Mouse (Mus musculus) heart, embryonic 12.5 days (tissue): ENCODE measurements around the gene Smoc1. TPM values are rescaled to one million over a fixed set of nuclear protein-coding genes. Genes with fewer than 3 reads are reported as not detected.
A peak's percentile ranks its signal among the peaks of the same experiment; 100 is the strongest.

ENCODE experiments used
- ATAC-seq: fragments of 200-750 bp; cut with Nextera tagmentation; 2 replicates; pipeline ENCODE4 v1.8.0; 2017; ENCODE audit warnings: moderate TSS enrichment, moderate library complexity; ENCODE audit not compliant: insufficient number of reproducible peaks, low FRiP score
- H3K27ac ChIP-seq: fragments of 300-500 bp; sonication (generic); 2 replicates; pipeline ENCODE4 v1.5.1; 2016; ENCODE audit warnings: mild to moderate bottlenecking, moderate library complexity; ENCODE audit not compliant: poor library complexity, severe bottlenecking
- H3K27me3 ChIP-seq: fragments of 300-500 bp; sonication (generic); replicated peaks from 2 replicates; pipeline ENCODE4 v1.6.1; 2016; ENCODE audit warnings: mild to moderate bottlenecking, moderate library complexity
- H3K36me3 ChIP-seq: fragments of 300-500 bp; sonication (generic); 2 replicates; pipeline ENCODE4 v1.6.1; 2016; ENCODE audit warnings: mild to moderate bottlenecking, moderate library complexity
- H3K4me1 ChIP-seq: fragments of 300-500 bp; sonication (generic); replicated peaks from 2 replicates; pipeline ENCODE4 v1.6.1; 2016; ENCODE audit warnings: mild to moderate bottlenecking
- H3K4me2 ChIP-seq: fragments of 300-500 bp; sonication (generic); 2 replicates; pipeline ENCODE4 v1.6.1; 2016; ENCODE audit warnings: mild to moderate bottlenecking, moderate library complexity
- H3K4me3 ChIP-seq: fragments of 300-500 bp; sonication (generic); 2 replicates; pipeline ENCODE4 v1.5.1; 2016; ENCODE audit warnings: mild to moderate bottlenecking
- H3K9ac ChIP-seq: fragments of 300-500 bp; sonication (generic); 2 replicates; pipeline ENCODE4 v1.6.1; 2016; ENCODE audit warnings: mild to moderate bottlenecking, moderate library complexity
- H3K9me3 ChIP-seq: fragments of 300-500 bp; sonication (generic); replicated peaks from 2 replicates; pipeline ENCODE4 v1.6.1; 2016; ENCODE audit warnings: mild to moderate bottlenecking, moderate library complexity
- WGBS: fragments of 180-500 bp; shearing (Covaris S2); methylation state at CpG from one replicate; pipeline ENCODE4 v1.1.7; 2016; 5-methylcytosine and 5-hydroxymethylcytosine counted together
- polyA plus RNA-seq: library from polyadenylated mRNA; unstranded; fragments of >200 nt; fragmentation: Nextera tagmentation; extraction: Ambion mirVana; gene quantifications from 2 replicates; pipeline ENCODE4 v1.2.1, GENCODE M21; 2016

Gene Smoc1
- polyA plus RNA-seq, 1 experiment from 2014 or later: 5.8 TPM

DNA sequence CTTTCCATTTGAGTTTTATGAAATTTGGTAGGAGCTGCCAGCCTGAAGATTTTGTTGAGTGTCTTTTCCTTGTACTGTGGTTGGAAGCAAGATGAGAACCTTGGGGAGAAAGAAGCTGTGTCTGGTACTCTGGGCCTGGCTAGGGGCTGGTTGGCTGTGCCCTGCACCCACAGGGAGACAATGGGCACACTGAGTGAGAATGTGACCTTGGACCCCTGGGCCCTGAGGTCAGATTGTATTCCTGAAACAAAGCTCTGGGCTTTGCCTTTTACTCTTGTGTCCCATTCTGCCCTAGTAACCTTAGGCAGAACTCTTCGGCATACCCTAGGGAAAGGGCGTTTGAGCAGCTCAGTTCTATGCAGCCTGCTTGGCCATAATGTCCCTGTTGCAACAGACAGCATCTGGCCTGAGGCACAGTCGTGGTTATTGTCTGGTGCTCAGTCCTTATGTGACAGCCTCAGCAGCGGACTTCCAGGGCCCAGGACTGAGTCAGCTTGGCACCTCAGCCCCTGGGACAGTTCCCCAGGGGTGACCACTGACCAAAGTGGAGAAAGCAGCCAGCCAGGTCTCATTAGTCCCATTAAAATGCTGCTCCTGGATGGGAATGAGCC is 106.6 kb downstream of the Smoc1 start:
- Histone ChIP-seq H3K4me2 (no peak overlapping the region), H3K4me3 (no peak overlapping the region), H3K27ac (no peak overlapping the region), H3K36me3 (no peaks in the 10 kb centered on the region), H3K27me3 (no peaks in the 10 kb centered on the region), H3K4me1 (no peaks in the 10 kb centered on the region), H3K9ac (no peak overlapping the region), H3K9me3 (no peaks in the 10 kb centered on the region)
- ATAC-seq: no peak
- 61% methylated on average over 4 of the region's 4 CpGs for WGBS

DNA sequence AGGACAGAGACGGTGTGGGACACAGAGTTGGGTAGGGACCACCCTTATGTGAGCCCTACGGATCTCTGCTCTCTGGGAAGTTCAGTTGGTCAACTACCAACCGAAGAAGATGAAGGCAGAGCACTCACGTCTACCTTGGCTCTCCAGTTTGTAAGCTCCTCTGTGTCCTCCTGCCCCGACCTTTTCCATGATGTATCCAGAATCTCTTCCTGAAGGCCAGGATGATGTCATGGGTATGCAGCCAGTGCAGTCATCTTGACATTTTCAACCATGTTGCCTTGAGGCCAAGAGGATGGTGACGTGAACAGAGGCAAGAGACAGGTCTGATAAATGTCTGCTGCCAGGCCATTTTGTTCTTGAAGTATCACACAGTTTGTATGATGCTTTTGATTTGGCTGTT is 111.6 kb downstream of the Smoc1 start:
- no peaks in the 10 kb centered on the region for H3K36me3 ChIP-seq
- no peaks in the 10 kb centered on the region for H3K27me3 ChIP-seq
- H3K9ac ChIP-seq: no peak overlapping the region
- WGBS: 66% methylated on average over 6 of the region's 6 CpGs
- peaks cover 7% of the 10 kb centered on the region; the same call in 1 of the 2 replicates for H3K4me1 ChIP-seq
- H3K4me3 ChIP-seq: no peak overlapping the region
- no peak overlapping the region for H3K4me2 ChIP-seq
- H3K9me3 ChIP-seq: no peaks in the 10 kb centered on the region
- H3K27ac ChIP-seq: no peak overlapping the region
- no peak for ATAC-seq

DNA sequence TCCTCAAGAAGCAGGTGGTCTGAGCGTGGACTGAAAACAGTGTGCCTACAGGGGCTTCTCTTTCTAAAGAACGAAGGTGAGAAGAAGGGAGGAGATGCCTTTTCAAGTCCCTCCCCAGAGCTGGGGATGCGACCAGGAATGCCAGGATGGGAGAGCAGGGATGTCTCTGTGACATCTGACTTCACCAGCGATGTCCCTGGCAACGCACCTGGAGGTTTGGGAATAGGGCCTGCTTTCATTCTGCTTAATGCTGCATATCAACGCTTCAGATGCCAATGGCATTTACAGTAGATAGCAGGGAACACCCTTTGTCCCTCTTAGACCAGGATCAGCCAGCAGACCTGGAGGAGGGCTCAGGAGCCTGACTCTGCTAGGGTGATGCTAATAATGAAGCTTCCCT is 112.9 kb downstream of the Smoc1 start:
- Histone ChIP-seq H3K27ac (no peak overlapping the region), H3K9ac (no peak overlapping the region), H3K4me1 (peaks cover 13% of the 10 kb centered on the region; the same call in 1 of the 2 replicates), H3K27me3 (no peaks in the 10 kb centered on the region), H3K4me2 (no peak overlapping the region), H3K36me3 (no peaks in the 10 kb centered on the region), H3K9me3 (no peaks in the 10 kb centered on the region), H3K4me3 (no peak overlapping the region)
- ATAC-seq: no peak
- 75% methylated on average over 6 of the region's 6 CpGs for whole genome bisulfite sequencing

DNA sequence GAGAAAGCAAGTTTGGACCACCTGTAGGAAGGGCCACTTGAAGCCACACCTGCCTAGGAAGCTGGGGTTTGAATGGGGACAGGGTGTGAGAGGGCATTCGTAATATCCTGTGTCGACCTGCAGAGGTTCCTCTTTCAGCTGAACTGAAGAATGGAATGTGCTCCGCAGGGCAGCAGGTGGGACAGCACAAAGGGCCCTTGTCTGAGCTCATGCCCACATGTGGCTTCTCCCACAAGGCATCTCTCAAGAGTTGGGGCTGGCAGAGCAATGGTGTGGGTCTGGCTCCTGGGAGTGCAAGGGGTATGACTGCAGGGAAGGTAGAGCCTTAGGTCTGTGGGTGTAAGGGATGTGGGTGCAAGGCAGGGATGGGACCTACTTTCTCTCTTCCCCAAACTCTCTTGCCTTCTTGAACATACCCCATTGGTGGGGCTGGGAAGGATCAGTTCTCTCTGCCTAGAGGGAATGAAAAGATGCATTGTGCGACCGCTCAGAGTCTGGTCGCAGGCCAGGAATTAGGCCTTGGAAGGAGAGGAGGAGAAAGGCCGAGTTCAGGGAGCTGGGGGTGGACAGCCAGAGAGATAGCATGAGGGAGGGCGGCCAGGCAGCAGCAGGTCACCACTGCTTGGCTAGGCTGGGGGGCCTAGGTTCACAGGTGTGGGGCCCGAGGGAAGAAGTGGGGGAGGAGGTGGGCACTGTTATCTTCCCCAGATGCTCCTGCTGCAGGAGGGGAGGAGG is 114.2 kb downstream of the Smoc1 start:
- H3K27ac ChIP-seq: no peak overlapping the region
- no peaks in the 10 kb centered on the region for H3K9me3 ChIP-seq
- no peak overlapping the region for H3K4me2 ChIP-seq
- ATAC-seq: peak; percentile 26; the same call in 1 of the 2 replicates
- H3K9ac ChIP-seq: no peak overlapping the region
- H3K4me3 ChIP-seq: no peak overlapping the region
- peaks cover 17% of the 10 kb centered on the region; the same call in 1 of the 2 replicates for H3K4me1 ChIP-seq
- H3K27me3 ChIP-seq: no peaks in the 10 kb centered on the region
- WGBS: 40% methylated on average over 9 of the region's 9 CpGs
- no peaks in the 10 kb centered on the region for H3K36me3 ChIP-seq

DNA sequence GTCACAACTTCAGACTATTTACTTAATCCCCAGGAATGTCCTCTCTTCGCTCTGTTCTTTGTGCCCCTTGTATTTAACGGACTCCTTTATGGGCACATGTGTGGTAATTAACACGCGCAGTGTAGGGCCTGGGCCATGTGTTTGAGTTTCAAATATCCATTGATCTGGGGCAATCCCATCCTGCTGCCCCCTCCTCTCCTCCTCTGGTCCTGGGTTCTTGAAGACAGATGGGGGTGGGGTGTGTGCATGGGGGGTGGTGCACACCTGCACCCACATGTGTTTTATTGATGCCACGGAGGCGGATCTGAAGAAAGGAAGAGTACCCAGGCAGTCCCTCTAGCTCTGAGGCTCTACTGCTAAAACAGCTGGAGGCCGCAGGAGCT is 114.7 kb downstream of the Smoc1 start:
- Histone ChIP-seq H3K9ac (no peak overlapping the region), H3K4me3 (no peak overlapping the region), H3K27me3 (no peaks in the 10 kb centered on the region), H3K9me3 (no peaks in the 10 kb centered on the region), H3K36me3 (no peaks in the 10 kb centered on the region), H3K27ac (no peak overlapping the region), H3K4me1 (peaks cover 17% of the 10 kb centered on the region; the same call in 1 of the 2 replicates), H3K4me2 (no peak overlapping the region)
- ATAC-seq: 0 out of 2 replicates have a peak, but pooled peaks have one; percentile 40
- 55% methylated on average over 7 of the region's 7 CpGs for WGBS

DNA sequence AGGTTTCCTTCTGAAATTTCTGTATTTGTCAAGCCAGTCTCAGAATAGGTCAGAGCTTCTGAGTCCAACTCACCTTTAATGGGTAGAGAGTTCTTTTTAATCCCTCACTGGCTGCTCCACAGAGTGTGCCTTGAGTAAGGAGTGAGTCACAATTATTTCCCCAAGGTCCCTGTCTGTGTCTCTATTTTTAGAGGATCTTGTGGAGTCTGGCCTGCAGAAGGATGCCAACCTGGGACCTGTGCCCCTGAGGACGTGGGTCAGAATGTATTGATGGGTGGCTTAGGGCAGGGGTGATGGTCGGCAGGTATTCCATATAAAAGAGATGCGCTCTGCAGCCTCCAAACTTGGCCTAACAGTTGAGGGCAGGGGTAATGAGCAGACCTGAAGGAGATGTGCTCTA is 115.6 kb downstream of the Smoc1 start:
- Histone ChIP-seq H3K36me3 (no peaks in the 10 kb centered on the region), H3K27me3 (no peaks in the 10 kb centered on the region), H3K4me2 (no peak overlapping the region), H3K4me1 (peaks cover 22% of the 10 kb centered on the region; the same call in 1 of the 2 replicates), H3K9ac (no peak overlapping the region), H3K9me3 (no peaks in the 10 kb centered on the region), H3K27ac (no peak overlapping the region), H3K4me3 (no peak overlapping the region)
- no peak for ATAC-seq
- WGBS: 71% methylated on average over 3 of the region's 3 CpGs

DNA sequence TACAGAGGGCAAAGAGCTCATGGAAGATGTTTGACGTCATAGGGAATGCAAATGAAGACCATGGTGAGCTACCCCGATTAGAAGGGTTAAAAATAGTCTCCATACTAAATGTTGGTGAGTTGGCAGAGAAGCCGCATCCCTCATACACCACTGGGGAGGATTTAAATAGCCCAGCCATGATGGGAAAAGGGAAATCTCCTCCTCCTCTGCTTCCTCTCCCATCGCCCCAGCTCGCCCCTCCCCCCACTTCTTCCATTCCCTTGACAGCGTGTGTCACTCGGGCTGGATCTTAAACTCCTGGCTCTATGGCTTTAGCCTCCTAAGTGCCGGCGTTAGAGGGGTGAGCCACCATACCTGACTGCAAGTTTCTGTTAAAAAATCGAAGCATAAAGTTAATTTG is 117.6 kb downstream of the Smoc1 start:
- ATAC-seq: no peak
- 29% methylated on average over 10 of the region's 10 CpGs for WGBS
- no peak overlapping the region for H3K27ac ChIP-seq
- peaks cover 22% of the 10 kb centered on the region; the same call in 1 of the 2 replicates for H3K4me1 ChIP-seq
- peak overlapping the region; percentile 36 for H3K4me2 ChIP-seq
- no peaks in the 10 kb centered on the region for H3K9me3 ChIP-seq
- no peaks in the 10 kb centered on the region for H3K36me3 ChIP-seq
- no peak overlapping the region for H3K9ac ChIP-seq
- no peaks in the 10 kb centered on the region for H3K27me3 ChIP-seq
- H3K4me3 ChIP-seq: no peak overlapping the region

DNA sequence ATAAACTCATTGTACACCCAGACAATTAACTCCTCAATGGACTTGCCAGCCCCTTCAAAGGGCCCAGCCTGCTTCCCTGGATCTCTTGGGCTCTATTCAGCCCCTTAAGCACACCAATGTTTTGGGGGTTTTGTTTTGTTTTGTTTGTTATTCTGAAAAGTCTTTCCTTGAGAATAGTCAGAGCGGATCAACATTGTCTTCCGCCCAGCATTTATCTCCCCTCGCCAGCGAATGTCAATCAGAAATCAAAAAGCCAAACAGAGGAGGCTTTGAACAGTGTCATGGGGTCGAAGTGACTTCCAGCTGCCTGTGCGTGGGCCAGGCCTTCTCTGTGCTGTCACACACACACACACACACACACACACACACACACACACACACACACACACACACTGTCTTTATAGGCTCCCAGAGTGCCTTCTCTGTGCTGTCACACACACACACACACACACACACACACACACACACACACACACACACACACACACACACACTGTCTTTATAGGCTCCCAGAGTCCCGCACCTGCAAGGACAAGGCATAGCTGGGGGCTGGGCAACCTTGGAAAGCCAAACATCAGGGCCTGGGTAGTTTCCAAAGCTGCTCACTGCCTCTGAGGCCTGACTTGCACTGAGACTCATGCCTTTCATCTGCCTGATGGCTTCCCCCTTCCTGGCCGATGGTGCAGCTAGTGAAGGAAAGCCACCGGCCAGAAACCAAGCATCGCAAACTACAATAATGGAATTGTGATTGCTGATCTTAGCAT is 120.0 kb downstream of the Smoc1 start:
- Histone ChIP-seq H3K27me3 (no peaks in the 10 kb centered on the region), H3K27ac (no peak overlapping the region), H3K4me1 (peaks cover 21% of the 10 kb centered on the region), H3K4me3 (no peak overlapping the region), H3K9ac (no peak overlapping the region), H3K4me2 (no peak overlapping the region), H3K36me3 (no peaks in the 10 kb centered on the region), H3K9me3 (no peaks in the 10 kb centered on the region)
- no peak for ATAC-seq
- 55% methylated on average over 10 of the region's 10 CpGs for WGBS

DNA sequence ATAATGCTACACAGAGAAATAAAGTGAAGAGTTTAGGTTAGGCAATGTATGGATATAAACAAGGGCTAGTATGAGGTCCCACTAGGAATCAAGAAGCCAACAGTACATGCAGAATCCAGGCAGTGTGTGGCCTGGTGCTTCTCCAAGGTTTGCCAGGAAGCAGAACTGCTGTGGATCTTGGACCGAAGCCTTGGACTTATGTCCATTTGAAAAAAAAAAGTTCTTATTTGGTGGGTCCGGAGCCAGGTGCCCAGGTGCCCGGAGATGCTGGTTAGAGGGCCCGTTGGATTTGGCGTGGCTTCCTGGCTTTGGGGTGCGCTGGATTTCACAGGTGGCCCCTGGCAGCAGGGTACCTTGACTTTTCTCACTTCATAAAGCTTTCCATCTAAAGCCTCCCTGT is 121.3 kb downstream of the Smoc1 start:
- no peak for ATAC-seq
- Histone ChIP-seq H3K27me3 (no peaks in the 10 kb centered on the region; the same call in 1 of the 2 replicates), H3K27ac (no peak overlapping the region), H3K9me3 (no peaks in the 10 kb centered on the region), H3K9ac (no peak overlapping the region), H3K4me1 (peaks cover 21% of the 10 kb centered on the region), H3K36me3 (no peaks in the 10 kb centered on the region), H3K4me2 (no peak overlapping the region), H3K4me3 (no peak overlapping the region)
- 84% methylated on average over 6 of the region's 6 CpGs for WGBS

DNA sequence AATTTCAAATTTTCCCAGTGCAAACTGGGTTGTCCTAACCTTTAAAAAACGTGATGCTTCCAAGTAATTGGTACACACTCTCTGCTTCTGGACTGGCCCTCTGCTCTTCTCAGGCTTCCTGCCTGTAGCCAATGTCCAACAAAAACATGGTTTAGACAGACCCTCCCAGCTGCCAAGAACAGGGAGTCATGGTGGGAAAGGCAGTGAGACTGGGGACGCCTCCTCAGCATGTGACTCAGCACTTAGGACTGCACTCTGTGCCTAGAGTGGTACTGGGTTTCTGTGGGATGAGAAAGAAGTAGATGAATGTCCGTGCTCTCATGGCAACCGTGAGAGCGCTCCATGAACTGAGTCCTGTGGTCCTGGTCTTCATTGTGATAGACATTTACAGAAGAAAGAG is 124.3 kb downstream of the Smoc1 start:
- Histone ChIP-seq H3K27me3 (no peaks in the 10 kb centered on the region; the same call in 1 of the 2 replicates), H3K36me3 (no peaks in the 10 kb centered on the region), H3K4me3 (no peak overlapping the region), H3K4me1 (peaks cover 11% of the 10 kb centered on the region), H3K4me2 (no peak overlapping the region), H3K27ac (no peak overlapping the region), H3K9ac (no peak overlapping the region), H3K9me3 (no peaks in the 10 kb centered on the region)
- 65% methylated on average over 5 of the region's 5 CpGs for WGBS
- peak; percentile 62 for ATAC-seq

DNA sequence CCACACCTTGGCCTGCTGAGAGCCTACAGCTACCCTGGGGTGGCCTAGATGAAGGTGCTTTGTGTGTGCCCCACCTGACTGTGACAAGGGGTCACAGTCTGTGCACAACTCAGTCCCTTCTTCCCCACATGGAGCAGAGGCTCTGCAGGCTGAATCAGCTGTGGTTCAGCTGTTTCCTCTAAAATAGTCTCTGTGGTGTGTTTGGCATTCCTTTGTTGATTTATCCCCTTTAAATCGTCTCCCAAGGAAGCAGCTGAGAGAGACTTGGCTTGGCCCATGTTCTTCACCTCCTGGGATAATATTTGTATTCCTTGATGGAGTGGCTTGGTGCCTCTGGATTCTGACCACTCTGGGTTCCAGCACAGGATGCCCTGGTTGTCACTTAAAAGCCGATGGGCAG is 125.5 kb downstream of the Smoc1 start:
- Histone ChIP-seq H3K4me1 (peaks cover 6% of the 10 kb centered on the region), H3K9ac (no peak overlapping the region), H3K27ac (no peak overlapping the region; the same call in 1 of the 2 replicates), H3K9me3 (no peaks in the 10 kb centered on the region), H3K36me3 (no peaks in the 10 kb centered on the region), H3K4me2 (no peak overlapping the region), H3K27me3 (no peaks in the 10 kb centered on the region; the same call in 1 of the 2 replicates), H3K4me3 (no peak overlapping the region)
- ATAC-seq: peak; percentile 34; the same call in 1 of the 2 replicates
- 55% methylated on average over 2 of the region's 2 CpGs for WGBS
